Mouse (Mus musculus): ENCODE results near the gene Casq2. TPM values are rescaled to one million over a fixed set of nuclear protein-coding genes. Genes with fewer than 3 reads are reported as not detected.

Casq2 gene
- total and polyA plus RNA-seq, 3 experiments: not detected

DNA sequence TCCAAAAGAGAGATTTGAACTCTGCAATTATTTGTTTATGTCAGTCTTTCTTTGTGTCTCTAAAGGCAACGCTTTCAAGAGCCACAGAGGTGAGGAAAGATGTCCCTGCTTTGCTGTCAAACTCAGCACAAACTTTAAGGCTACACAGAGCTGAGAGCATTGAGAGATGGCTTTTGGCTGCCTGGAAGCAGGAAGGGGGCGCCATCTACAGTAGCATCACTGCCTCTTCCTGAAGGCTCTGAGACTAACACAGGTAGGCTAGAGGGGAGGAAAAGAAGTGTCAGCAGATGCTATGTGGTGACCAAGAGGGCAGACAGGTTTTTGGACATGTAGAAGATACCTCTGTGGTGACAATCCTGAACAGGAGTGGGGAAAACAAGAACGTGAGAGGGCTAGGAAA, 41.1 kb upstream of the Casq2 start:
- TF ChIP-seq CHD1 (IDR thresholded peaks at IDR 0.05; ENCODE audit: low read depth, low read length) (no peak), NRF1 (IDR thresholded peaks at IDR 0.05; ENCODE audit: insufficient read depth, low read depth, low read length, poor library complexity, severe bottlenecking) (no peak), UBTF (IDR thresholded peaks at IDR 0.05; ENCODE audit: borderline replicate concordance, insufficient read depth, low read depth, low read length) (no peak), EP300 (IDR thresholded peaks at IDR 0.05; ENCODE audit: low read depth in 1 of 2, low read length in 2 of 2) (no peak), SMC3 (IDR thresholded peaks at IDR 0.05; ENCODE audit: low read depth, low read length) (no peak), POLR2AphosphoS2 (IDR thresholded peaks at IDR 0.05; ENCODE audit: low read length) (no peak), USF2 (IDR thresholded peaks at IDR 0.05; ENCODE audit: borderline replicate concordance in 1 of 2, insufficient read depth in 1 of 2, low read depth in 1 of 2, low read length in 2 of 2) (no peak), ZNF384 (IDR thresholded peaks at IDR 0.05; ENCODE audit: low read depth, low read length) (no peak), ZKSCAN1 (IDR thresholded peaks at IDR 0.05; ENCODE audit: low read depth, low read length) (no peak), BHLHE40 (IDR thresholded peaks at IDR 0.05; ENCODE audit: borderline replicate concordance, low read depth, low read length) (no peak), HCFC1 (IDR thresholded peaks at IDR 0.05; ENCODE audit: low read depth, low read length) (no peak), ELF1 (IDR thresholded peaks at IDR 0.05; ENCODE audit: low read depth, low read length) (no peak), MXI1 (IDR thresholded peaks at IDR 0.05; ENCODE audit: low read depth, low read length) (no peak), NELFE (IDR thresholded peaks at IDR 0.05; ENCODE audit: low read depth, low read length) (no peak), ETS1 (IDR thresholded peaks at IDR 0.05; ENCODE audit: low read depth, low read length) (no peak), POLR2A (IDR thresholded peaks at IDR 0.05; ENCODE audit: control insufficient read depth in 1 of 2, insufficient read depth in 1 of 2, low read depth in 1 of 2, low read length in 2 of 2, poor library complexity in 1 of 2) (no peak), MAFK (IDR thresholded peaks at IDR 0.05; ENCODE audit: borderline replicate concordance, low read depth, low read length) (no peak), SIN3A (IDR thresholded peaks at IDR 0.05; ENCODE audit: low read length) (no peak), GATA1 (IDR thresholded peaks at IDR 0.05; ENCODE audit: low read depth, low read length) (no peak), RAD21 (IDR thresholded peaks at IDR 0.05; ENCODE audit: low read depth, low read length) (no peak)
- Histone ChIP-seq H3K4me1 (ENCODE audit: control insufficient read depth in 1 of 2, insufficient read depth in 2 of 2, low read length in 2 of 2) (no peaks in the 10 kb centered on the region), H3K36me3 (ENCODE audit: control insufficient read depth in 1 of 2, insufficient read depth in 2 of 2, low read length in 2 of 2) (no peaks in the 10 kb centered on the region), H3K9ac (ENCODE audit: control insufficient read depth, low read depth, low read length, poor library complexity, severe bottlenecking) (no peak overlapping the region), H3K9me3 (replicated peaks; ENCODE audit: insufficient read depth, low read length) (no peaks in the 10 kb centered on the region), H3K27me3 (ENCODE audit: control insufficient read depth in 1 of 2, insufficient read depth in 2 of 2, low read length in 2 of 2) (no peaks in the 10 kb centered on the region), H3K27ac (ENCODE audit: control insufficient read depth, low read depth, low read length) (no peak overlapping the region), H3K79me2 (ENCODE audit: control insufficient read depth, insufficient read depth, low read length, poor library complexity) (no peaks in the 10 kb centered on the region), H3K4me3 (ENCODE audit: control insufficient read depth in 1 of 2, insufficient read depth in 1 of 2, low read depth in 2 of 2, low read length in 2 of 2) (no peak overlapping the region)
- no peak for DNase-seq (ENCODE audit: low read depth, low spot score)

DNA sequence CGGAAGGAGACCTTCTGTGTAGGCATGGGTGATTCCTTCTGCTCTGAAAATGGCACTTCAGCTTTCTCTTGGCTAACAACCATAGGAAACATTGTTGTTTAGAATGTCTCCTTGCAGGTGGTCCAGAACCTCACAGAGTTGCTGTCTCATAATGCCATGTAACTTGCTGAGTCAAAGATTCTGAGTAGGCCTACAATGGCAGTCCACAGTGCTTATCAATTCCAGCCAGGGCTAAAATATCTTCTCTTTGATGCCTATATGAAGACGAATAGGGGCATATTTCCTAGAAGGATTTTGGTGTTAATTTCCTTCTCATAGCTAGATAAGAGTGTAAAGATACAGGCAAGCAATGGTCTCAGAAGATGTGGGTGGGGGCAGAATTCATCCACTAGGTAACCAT, 38.7 kb upstream of the Casq2 start:
- H3K4me3 ChIP-seq (ENCODE audit: control insufficient read depth in 1 of 2, insufficient read depth in 1 of 2, low read depth in 2 of 2, low read length in 2 of 2): no peak overlapping the region
- TF ChIP-seq GATA1 (IDR thresholded peaks at IDR 0.05; ENCODE audit: low read depth, low read length) (no peak), ELF1 (IDR thresholded peaks at IDR 0.05; ENCODE audit: low read depth, low read length) (no peak), UBTF (IDR thresholded peaks at IDR 0.05; ENCODE audit: borderline replicate concordance, insufficient read depth, low read depth, low read length) (no peak), MAFK (IDR thresholded peaks at IDR 0.05; ENCODE audit: borderline replicate concordance, low read depth, low read length) (no peak), MYC (IDR thresholded peaks at IDR 0.05; ENCODE audit: low read depth, low read length) (no peak), RCOR1 (IDR thresholded peaks at IDR 0.05; ENCODE audit: low read depth, low read length) (no peak), NELFE (IDR thresholded peaks at IDR 0.05; ENCODE audit: low read depth, low read length) (no peak), MEF2A (IDR thresholded peaks at IDR 0.05; ENCODE audit: extremely low read depth, insufficient replicate concordance, low read depth, low read length, poor library complexity, severe bottlenecking) (no peak), USF2 (IDR thresholded peaks at IDR 0.05; ENCODE audit: borderline replicate concordance in 1 of 2, insufficient read depth in 1 of 2, low read depth in 1 of 2, low read length in 2 of 2) (no peak), GABPA (IDR thresholded peaks at IDR 0.05; ENCODE audit: low read depth, low read length) (no peak), CTCF (IDR thresholded peaks at IDR 0.05 in 2 of 3, conservative IDR thresholded peaks at IDR 0.05 in 1 of 3; ENCODE audit: control insufficient read depth in 1 of 3, insufficient read depth in 1 of 3, low read depth in 2 of 3, low read length in 3 of 3, poor library complexity in 1 of 3, severe bottlenecking in 1 of 3) (no peak)
- no peak overlapping the region for H3K9ac ChIP-seq (ENCODE audit: control insufficient read depth, low read depth, low read length, poor library complexity, severe bottlenecking)

More for the DNA sequence above, 38.7 kb upstream of the Casq2 start:
- H3K4me1 ChIP-seq (ENCODE audit: control insufficient read depth in 1 of 2, insufficient read depth in 2 of 2, low read length in 2 of 2): no peaks in the 10 kb centered on the region
- H3K9me3 ChIP-seq (replicated peaks; ENCODE audit: insufficient read depth, low read length): no peaks in the 10 kb centered on the region
- H3K79me2 ChIP-seq (ENCODE audit: control insufficient read depth, insufficient read depth, low read length, poor library complexity): no peaks in the 10 kb centered on the region
- H3K36me3 ChIP-seq (ENCODE audit: control insufficient read depth in 1 of 2, insufficient read depth in 2 of 2, low read length in 2 of 2): no peaks in the 10 kb centered on the region
- H3K27ac ChIP-seq (ENCODE audit: control insufficient read depth, low read depth, low read length): no peak overlapping the region
- no peak for DNase-seq (ENCODE audit: low read depth, low spot score)
- no peaks in the 10 kb centered on the region for H3K27me3 ChIP-seq (ENCODE audit: control insufficient read depth in 1 of 2, insufficient read depth in 2 of 2, low read length in 2 of 2)

Measured in MEL (cell line).